Mouse (Mus musculus): ENCODE measurements around the gene Il31ra. TPM values are rescaled to one million over a fixed set of nuclear protein-coding genes. Genes with fewer than 3 reads are reported as not detected.

Il31ra gene
- polyA plus RNA-seq, 1 experiment from 2014 or later = 0.30 TPM

DNA sequence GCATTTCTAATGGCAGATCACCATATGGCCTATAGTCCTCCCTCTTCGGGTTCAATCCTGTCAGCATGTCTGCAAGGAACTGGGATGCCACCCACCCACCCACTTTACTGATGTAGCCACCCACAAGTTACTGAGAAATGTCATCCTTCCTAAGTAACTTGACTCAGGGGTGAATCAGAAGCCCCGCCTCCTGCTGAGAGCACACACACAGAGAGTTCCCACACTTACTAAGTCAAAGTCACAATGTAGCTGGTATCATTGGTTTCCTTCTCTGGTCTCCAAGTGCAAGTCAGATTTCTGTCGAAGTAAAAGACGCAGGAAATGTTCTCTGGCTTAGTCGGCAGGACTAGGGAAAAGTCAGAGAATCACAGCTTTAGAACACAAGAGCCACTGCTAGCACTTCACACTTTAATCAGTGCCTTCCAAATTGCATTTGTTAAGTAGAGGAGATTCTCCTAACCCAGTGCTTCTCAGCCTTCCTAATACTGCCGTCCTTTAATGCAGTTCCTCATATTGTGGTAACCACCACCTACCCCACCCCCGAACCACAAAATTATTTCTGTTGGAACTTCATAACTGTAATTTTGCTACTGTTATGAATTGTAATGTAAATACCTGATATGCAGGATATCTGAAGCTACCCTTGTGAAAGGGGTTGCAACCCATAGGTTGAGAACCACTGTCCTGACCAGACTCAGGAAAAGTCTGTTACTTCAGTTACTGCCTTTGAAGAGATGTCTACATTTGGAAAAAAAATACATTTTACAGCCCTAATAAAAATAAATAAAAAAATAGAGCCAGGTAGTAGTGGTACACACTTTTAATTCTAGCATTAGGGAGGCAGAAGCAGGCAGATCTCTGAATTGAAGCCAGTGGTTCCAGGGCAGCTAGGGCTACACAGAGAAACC is 42.3 kb downstream of the Il31ra start:
- no peak overlapping the region for H3K4me2 ChIP-seq (ENCODE audit: low read length)
- no peak overlapping the region for H3K4me3 ChIP-seq (ENCODE audit: low read depth, low read length)
- ATAC-seq = no peak
- H3K9me3 ChIP-seq (replicated peaks; ENCODE audit: control insufficient read depth, low read length) = no peaks in the 10 kb centered on the region
- no peak overlapping the region for H3K9ac ChIP-seq (ENCODE audit: low read length)
- DNase-seq (ENCODE audit: low spot score) = no peak
- H3K4me1 ChIP-seq (ENCODE audit: control insufficient read depth, insufficient read depth, low read length) = no peaks in the 10 kb centered on the region
- H3K27ac ChIP-seq (ENCODE audit: low read depth, low read length) = no peak overlapping the region
- no peaks in the 10 kb centered on the region for H3K36me3 ChIP-seq (ENCODE audit: control insufficient read depth, insufficient read depth, low read length)
- 90% methylated on average over 7 of the region's 7 CpGs for WGBS
- no peaks in the 10 kb centered on the region for H3K27me3 ChIP-seq (replicated peaks; ENCODE audit: control insufficient read depth, insufficient read depth, low read length)

DNA sequence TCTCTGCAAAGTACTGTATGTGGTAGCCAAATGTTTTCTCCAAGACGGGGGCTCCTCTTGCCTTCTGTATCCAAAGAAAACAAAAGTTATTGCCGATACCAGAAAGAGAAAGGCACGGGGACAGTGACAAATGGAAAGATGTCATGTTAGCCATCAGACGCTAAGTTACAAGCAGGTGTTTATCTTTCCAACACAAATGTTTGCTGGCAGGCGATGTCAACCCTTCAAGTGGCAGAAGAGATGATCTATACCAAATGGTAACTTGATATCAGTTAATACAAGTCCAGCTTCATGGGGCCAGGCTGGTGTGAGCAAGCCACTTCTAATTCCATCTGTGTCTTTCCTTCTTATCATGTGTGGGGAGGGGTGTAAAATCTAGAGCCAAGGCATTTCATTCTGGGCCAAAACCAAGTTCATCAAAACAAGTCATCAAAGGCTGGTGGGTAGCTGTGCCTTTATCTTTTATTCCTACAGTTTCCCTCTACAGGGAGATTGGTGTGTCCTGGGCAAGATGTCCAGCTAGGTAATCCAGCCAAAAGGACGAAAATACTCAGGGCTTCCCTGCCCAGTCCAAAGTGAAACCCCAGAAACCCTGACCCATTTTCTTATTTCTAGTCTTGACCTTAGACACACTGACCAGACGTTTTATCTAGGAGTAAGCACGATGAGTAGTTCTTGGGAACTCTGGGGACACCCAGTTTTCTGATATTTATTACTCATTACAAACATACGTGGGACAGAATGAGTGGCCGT is 52.8 kb downstream of the Il31ra start:
- Histone ChIP-seq H3K36me3 (ENCODE audit: control insufficient read depth, insufficient read depth, low read length) (no peaks in the 10 kb centered on the region), H3K27me3 (replicated peaks; ENCODE audit: control insufficient read depth, insufficient read depth, low read length) (no peaks in the 10 kb centered on the region), H3K27ac (ENCODE audit: low read depth, low read length) (no peak overlapping the region), H3K9ac (ENCODE audit: low read length) (no peak overlapping the region), H3K9me3 (replicated peaks; ENCODE audit: control insufficient read depth, low read length) (no peaks in the 10 kb centered on the region), H3K4me3 (ENCODE audit: low read depth, low read length) (no peak overlapping the region), H3K4me2 (ENCODE audit: low read length) (no peak overlapping the region), H3K4me1 (ENCODE audit: control insufficient read depth, insufficient read depth, low read length) (no peaks in the 10 kb centered on the region)
- ATAC-seq = no peak
- 87% methylated on average over 10 of the region's 10 CpGs for WGBS
- DNase-seq (ENCODE audit: low spot score) = no peak

DNA sequence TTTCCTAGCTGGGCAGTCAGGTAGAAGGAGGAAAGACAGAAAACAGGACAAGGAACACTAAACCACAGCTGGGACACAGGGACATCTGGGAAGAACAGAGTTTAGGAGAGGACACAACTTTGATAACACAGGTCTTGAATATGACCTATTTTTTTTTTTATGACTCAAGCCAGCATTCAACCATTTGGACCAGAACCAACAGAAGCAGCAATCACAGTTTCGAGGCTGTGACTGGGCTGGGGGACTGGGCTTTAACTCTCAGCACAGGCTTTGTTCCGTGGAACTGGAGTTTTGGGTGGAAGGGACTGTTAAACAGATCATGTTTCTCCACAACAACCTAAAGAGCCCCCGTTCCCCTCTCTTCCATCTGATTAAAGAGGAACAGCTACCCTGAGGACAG is 53.5 kb downstream of the Il31ra start:
- H3K9ac ChIP-seq (ENCODE audit: low read length) = no peak overlapping the region
- no peak overlapping the region for H3K27ac ChIP-seq (ENCODE audit: low read depth, low read length)
- H3K9me3 ChIP-seq (replicated peaks; ENCODE audit: control insufficient read depth, low read length) = no peaks in the 10 kb centered on the region
- H3K27me3 ChIP-seq (replicated peaks; ENCODE audit: control insufficient read depth, insufficient read depth, low read length) = no peaks in the 10 kb centered on the region
- H3K4me1 ChIP-seq (ENCODE audit: control insufficient read depth, insufficient read depth, low read length) = no peaks in the 10 kb centered on the region
- H3K36me3 ChIP-seq (ENCODE audit: control insufficient read depth, insufficient read depth, low read length) = no peaks in the 10 kb centered on the region
- no peak for ATAC-seq
- 79% methylated on average over 3 of the region's 3 CpGs for WGBS
- no peak overlapping the region for H3K4me3 ChIP-seq (ENCODE audit: low read depth, low read length)
- DNase-seq (ENCODE audit: low spot score) = no peak
- no peak overlapping the region for H3K4me2 ChIP-seq (ENCODE audit: low read length)

DNA sequence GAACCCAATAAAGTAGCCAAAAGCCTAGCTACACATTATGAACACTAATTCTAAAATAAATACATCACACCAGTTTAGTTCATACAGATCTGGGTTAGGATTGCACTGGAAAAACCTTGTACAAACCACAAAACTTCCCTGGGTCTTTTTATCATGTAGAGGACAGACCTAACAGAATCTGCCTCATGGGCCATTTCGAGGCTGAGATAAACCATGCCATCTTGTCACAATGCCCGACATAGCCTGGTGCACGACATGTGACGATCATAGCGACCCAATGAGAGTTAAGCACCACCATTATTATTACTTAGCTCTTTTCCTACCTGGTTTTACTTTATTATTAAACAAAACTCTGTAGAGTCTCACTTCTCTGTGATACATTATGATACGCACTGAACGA is 57.1 kb downstream of the Il31ra start:
- WGBS = 95% methylated on average over 7 of the region's 7 CpGs
- Histone ChIP-seq H3K36me3 (ENCODE audit: control insufficient read depth, insufficient read depth, low read length) (no peaks in the 10 kb centered on the region), H3K9me3 (replicated peaks; ENCODE audit: control insufficient read depth, low read length) (no peaks in the 10 kb centered on the region), H3K27ac (ENCODE audit: low read depth, low read length) (no peak overlapping the region), H3K4me1 (ENCODE audit: control insufficient read depth, insufficient read depth, low read length) (no peaks in the 10 kb centered on the region), H3K9ac (ENCODE audit: low read length) (no peak overlapping the region), H3K4me3 (ENCODE audit: low read depth, low read length) (no peak overlapping the region), H3K27me3 (replicated peaks; ENCODE audit: control insufficient read depth, insufficient read depth, low read length) (no peaks in the 10 kb centered on the region), H3K4me2 (ENCODE audit: low read length) (no peak overlapping the region)
- DNase-seq (ENCODE audit: low spot score) (no peak), ATAC-seq (no peak)

DNA sequence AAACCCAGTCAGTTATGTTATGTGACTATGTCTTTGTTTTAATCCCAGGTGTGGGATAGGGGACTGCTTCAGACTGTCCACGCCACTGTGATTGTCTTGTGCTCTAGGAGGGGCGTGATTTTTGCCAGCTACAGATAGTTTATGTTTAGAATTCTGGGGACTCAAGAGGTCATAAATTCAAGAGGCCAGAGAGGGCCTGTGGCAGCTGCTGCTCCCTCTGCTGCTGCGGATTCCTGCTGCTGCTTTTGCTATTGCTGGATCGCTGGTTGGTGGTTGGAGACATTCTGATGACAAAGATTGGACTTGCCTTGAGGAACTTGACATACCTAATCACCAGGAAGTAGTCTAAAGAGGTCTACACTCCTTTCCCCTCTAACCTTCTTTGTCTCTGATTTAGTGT is 57.5 kb downstream of the Il31ra start:
- Histone ChIP-seq H3K27me3 (replicated peaks; ENCODE audit: control insufficient read depth, insufficient read depth, low read length) (no peaks in the 10 kb centered on the region), H3K27ac (ENCODE audit: low read depth, low read length) (no peak overlapping the region), H3K9ac (ENCODE audit: low read length) (no peak overlapping the region), H3K4me3 (ENCODE audit: low read depth, low read length) (no peak overlapping the region), H3K4me2 (ENCODE audit: low read length) (no peak overlapping the region), H3K4me1 (ENCODE audit: control insufficient read depth, insufficient read depth, low read length) (no peaks in the 10 kb centered on the region), H3K9me3 (replicated peaks; ENCODE audit: control insufficient read depth, low read length) (no peaks in the 10 kb centered on the region), H3K36me3 (ENCODE audit: control insufficient read depth, insufficient read depth, low read length) (no peaks in the 10 kb centered on the region)
- DNase-seq (ENCODE audit: low spot score) (no peak), ATAC-seq (no peak)
- WGBS = 79% methylated on average over 4 of the region's 4 CpGs

DNA sequence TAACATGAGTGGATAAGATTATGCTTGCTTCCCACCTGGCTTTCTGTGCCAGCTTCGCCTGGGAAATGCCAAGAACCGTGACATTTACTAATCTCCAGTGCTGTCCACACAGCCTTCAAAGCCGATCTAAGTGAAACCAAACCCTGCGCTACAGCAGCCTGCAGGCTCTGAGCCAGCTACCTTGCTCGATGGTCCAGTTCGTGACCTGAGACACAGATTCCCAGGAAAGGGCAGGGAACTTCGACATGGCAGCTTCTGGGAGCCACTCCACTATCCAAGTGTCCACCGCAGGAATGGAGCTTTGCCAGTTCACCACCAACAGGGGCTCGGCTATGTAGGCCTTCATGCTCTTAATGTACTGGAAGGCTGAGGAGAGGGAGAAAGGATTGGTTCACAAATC is 60.6 kb downstream of the Il31ra start:
- H3K4me2 ChIP-seq (ENCODE audit: low read length) = no peak overlapping the region
- H3K9me3 ChIP-seq (replicated peaks; ENCODE audit: control insufficient read depth, low read length) = no peaks in the 10 kb centered on the region
- H3K9ac ChIP-seq (ENCODE audit: low read length) = no peak overlapping the region
- H3K27me3 ChIP-seq (replicated peaks; ENCODE audit: control insufficient read depth, insufficient read depth, low read length) = no peaks in the 10 kb centered on the region
- 81% methylated on average over 9 of the region's 9 CpGs for WGBS
- no peaks in the 10 kb centered on the region for H3K4me1 ChIP-seq (ENCODE audit: control insufficient read depth, insufficient read depth, low read length)
- no peaks in the 10 kb centered on the region for H3K36me3 ChIP-seq (ENCODE audit: control insufficient read depth, insufficient read depth, low read length)
- DNase-seq (ENCODE audit: low spot score) (no peak), ATAC-seq (no peak)
- H3K27ac ChIP-seq (ENCODE audit: low read depth, low read length) = no peak overlapping the region
- H3K4me3 ChIP-seq (ENCODE audit: low read depth, low read length) = no peak overlapping the region

DNA sequence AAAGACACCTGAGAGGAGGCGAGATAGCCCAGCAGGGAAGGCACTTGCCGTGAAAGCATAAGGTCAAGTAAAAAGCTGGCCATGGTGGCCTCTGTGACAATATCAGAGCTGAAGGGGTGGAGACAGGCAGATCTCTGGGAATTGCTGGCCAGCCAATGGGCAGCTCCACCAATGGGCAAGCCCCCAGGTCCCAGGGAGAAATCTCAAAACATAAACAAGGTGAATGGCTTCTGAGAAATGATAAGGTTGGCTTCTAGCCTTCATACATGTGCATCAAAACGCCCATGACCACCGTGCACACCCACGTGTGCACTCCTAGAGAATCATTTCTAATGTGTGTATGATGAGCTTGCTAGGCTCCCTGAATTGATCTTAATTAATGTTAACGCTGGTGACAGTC is 61.9 kb downstream of the Il31ra start:
- no peak overlapping the region for H3K9ac ChIP-seq (ENCODE audit: low read length)
- ATAC-seq (no peak), DNase-seq (ENCODE audit: low spot score) (no peak)
- H3K9me3 ChIP-seq (replicated peaks; ENCODE audit: control insufficient read depth, low read length) = no peaks in the 10 kb centered on the region
- H3K27me3 ChIP-seq (replicated peaks; ENCODE audit: control insufficient read depth, insufficient read depth, low read length) = no peaks in the 10 kb centered on the region
- H3K36me3 ChIP-seq (ENCODE audit: control insufficient read depth, insufficient read depth, low read length) = no peaks in the 10 kb centered on the region
- H3K4me3 ChIP-seq (ENCODE audit: low read depth, low read length) = no peak overlapping the region
- H3K4me1 ChIP-seq (ENCODE audit: control insufficient read depth, insufficient read depth, low read length) = no peaks in the 10 kb centered on the region
- no peak overlapping the region for H3K27ac ChIP-seq (ENCODE audit: low read depth, low read length)
- 88% methylated on average over 6 of the region's 6 CpGs for WGBS
- no peak overlapping the region for H3K4me2 ChIP-seq (ENCODE audit: low read length)

DNA sequence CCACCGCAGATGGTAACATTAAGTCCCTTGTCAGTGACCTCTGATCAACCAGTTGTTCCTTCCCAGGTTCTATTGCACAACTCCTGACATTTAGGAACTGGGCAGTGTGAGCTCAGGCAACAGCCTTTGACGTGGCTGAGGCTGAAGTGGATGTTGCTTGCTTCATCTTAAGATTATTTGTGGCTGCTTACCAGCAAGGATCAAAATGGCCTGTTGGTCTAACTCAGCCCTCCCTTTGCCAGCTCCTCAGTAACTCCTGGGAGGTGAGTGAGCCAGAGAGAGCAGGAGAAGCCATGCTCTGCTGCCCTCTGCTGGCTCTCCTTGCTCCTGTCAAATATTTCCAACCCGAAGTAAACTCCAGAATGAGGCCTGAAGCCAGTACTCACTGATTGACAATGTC is 64.3 kb downstream of the Il31ra start:
- H3K4me2 ChIP-seq (ENCODE audit: low read length) = no peak overlapping the region
- peak; percentile 76 for DNase-seq (ENCODE audit: low spot score)
- H3K9ac ChIP-seq (ENCODE audit: low read length) = no peak overlapping the region
- ATAC-seq = peak; percentile 46; the same call in 1 of the 2 replicates
- H3K36me3 ChIP-seq (ENCODE audit: control insufficient read depth, insufficient read depth, low read length) = no peaks in the 10 kb centered on the region
- no peaks in the 10 kb centered on the region for H3K27me3 ChIP-seq (replicated peaks; ENCODE audit: control insufficient read depth, insufficient read depth, low read length)
- WGBS = 40% methylated on average over 3 of the region's 3 CpGs
- no peak overlapping the region for H3K27ac ChIP-seq (ENCODE audit: low read depth, low read length)
- H3K9me3 ChIP-seq (replicated peaks; ENCODE audit: control insufficient read depth, low read length) = no peaks in the 10 kb centered on the region; the same call in 1 of the 2 replicates
- no peaks in the 10 kb centered on the region for H3K4me1 ChIP-seq (ENCODE audit: control insufficient read depth, insufficient read depth, low read length)
- no peak overlapping the region for H3K4me3 ChIP-seq (ENCODE audit: low read depth, low read length)

DNA sequence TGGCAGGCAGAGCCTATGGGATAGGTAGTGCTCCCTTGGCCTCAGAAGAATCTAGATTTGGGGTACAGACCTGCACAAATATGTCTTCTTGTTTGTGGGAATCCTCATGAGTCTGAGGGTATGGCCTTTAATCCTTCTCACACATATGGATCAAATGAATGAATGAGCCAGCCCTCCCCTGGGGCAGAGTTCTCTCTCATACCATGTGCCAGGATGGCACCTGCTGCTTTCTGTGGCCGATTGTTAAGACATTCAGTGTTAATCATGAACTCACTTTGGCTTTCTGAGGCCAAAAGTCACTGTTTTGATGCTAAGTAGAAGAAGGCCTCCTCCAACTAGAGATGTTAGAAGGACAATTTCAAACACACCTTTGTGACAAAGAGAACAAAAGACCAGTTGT is 67.0 kb downstream of the Il31ra start:
- H3K4me2 ChIP-seq (ENCODE audit: low read length) = no peak overlapping the region
- H3K4me1 ChIP-seq (ENCODE audit: control insufficient read depth, insufficient read depth, low read length) = no peaks in the 10 kb centered on the region
- H3K9ac ChIP-seq (ENCODE audit: low read length) = no peak overlapping the region
- H3K4me3 ChIP-seq (ENCODE audit: low read depth, low read length) = no peak overlapping the region
- 58% methylated on average over 1 of the region's 1 CpGs for WGBS
- no peaks in the 10 kb centered on the region; the same call in 1 of the 2 replicates for H3K9me3 ChIP-seq (replicated peaks; ENCODE audit: control insufficient read depth, low read length)
- no peak overlapping the region for H3K27ac ChIP-seq (ENCODE audit: low read depth, low read length)
- no peaks in the 10 kb centered on the region for H3K27me3 ChIP-seq (replicated peaks; ENCODE audit: control insufficient read depth, insufficient read depth, low read length)
- DNase-seq (ENCODE audit: low spot score) = no peak
- ATAC-seq = no peak
- no peaks in the 10 kb centered on the region for H3K36me3 ChIP-seq (ENCODE audit: control insufficient read depth, insufficient read depth, low read length)

Measured in forebrain, embryonic 14.5 days (tissue).